Mouse (Mus musculus) megakaryocyte, embryonic 14.5 days (primary cell): Measurements from ENCODE around the gene Gphb5.

Source experiments
- FLI1 ChIP-seq: IDR thresholded peaks from 2 replicates; pipeline ENCODE4 v1.6.1; 2012; ENCODE audit warnings: low read length, inconsistent platforms, mixed read lengths
- GATA1 ChIP-seq: IDR thresholded peaks from 3 replicates; pipeline ENCODE4 v1.6.1; 2012; ENCODE audit warnings: mixed read lengths, low read length, inconsistent platforms, borderline replicate concordance

DNA sequence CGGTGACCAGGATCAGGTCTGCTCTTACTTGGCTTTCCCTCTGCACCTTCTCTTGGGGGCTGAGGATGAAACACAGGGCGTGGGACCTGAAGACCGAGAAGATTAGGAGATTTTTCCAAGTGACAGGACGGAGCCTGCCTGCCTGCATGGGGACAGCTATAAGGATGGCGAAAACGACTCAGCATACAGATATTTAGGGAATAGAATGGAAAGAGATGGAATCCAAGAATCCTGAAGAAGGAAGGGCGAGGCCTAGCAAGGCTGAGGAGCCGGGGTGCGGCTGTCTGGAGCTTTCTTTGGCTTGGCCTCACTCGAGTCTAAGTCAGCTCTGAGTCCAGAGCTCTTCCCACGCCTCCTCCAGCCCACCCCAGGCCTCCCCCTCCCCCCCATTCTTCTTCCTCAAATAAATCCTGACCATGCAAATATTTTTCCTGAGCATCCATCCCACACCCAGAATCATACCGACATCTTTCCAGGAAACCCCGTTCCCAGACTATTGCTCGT, 50.9 kb downstream of the Gphb5 start:
- TF ChIP-seq GATA1: no peak
- TF ChIP-seq FLI1: no peak
